Mouse (Mus musculus): ENCODE results near the gene Ripor3. TPM values are rescaled to one million over a fixed set of nuclear protein-coding genes. Genes with fewer than 3 reads are reported as not detected.

Ripor3 gene
- polyA plus RNA-seq, 1 experiment = 0.84 TPM

DNA sequence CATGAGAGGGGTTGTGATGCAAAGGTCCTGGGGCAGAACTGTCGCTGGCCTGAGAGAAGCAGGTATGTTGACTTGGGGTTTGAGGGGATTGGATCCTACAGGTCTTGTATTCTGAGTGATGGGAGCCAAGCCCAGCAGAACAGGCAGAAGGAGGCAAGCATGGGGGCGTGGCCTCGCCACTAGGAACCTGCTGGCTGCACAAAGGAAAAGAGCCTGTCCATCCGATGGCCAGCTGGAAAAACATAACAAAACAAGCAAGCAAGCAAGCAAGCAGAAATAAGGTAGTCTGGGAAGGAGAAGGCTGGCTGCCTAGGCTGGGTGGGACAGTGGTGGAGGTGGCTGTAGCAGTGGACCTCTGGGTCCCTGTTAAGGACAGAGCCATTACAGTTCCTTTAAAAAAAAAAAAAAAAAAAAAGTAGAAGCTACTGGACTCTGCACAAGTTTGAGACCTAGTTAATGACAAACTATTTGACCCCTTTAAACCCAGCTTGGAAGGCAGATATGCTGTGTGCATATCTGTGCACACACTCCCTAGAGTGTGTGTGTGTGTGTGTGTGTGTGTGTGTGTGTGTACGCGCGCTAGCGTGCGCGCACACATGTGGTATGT lies 34.4 kb upstream of the Ripor3 start:
- H3K4me1 ChIP-seq (ENCODE audit: control insufficient read depth, insufficient read depth, low read length) = no peaks in the 10 kb centered on the region
- H3K4me3 ChIP-seq (replicated peaks; ENCODE audit: insufficient read depth, low read depth, low read length) = no peak overlapping the region
- TF ChIP-seq POLR2A (IDR thresholded peaks at IDR 0.05; ENCODE audit: borderline replicate concordance, insufficient read depth, low read length) (no peak), CTCF (IDR thresholded peaks at IDR 0.05; ENCODE audit: borderline replicate concordance, insufficient read depth, low read depth, low read length) (no peak)
- DNase-seq = no peak
- WGBS = 83% methylated on average over 10 of the region's 10 CpGs
- no peaks in the 10 kb centered on the region; the same call in 1 of the 2 replicates for H3K27me3 ChIP-seq (ENCODE audit: control insufficient read depth, insufficient read depth, low read length)
- no peak overlapping the region for H3K27ac ChIP-seq (ENCODE audit: insufficient read depth, low read length)

DNA sequence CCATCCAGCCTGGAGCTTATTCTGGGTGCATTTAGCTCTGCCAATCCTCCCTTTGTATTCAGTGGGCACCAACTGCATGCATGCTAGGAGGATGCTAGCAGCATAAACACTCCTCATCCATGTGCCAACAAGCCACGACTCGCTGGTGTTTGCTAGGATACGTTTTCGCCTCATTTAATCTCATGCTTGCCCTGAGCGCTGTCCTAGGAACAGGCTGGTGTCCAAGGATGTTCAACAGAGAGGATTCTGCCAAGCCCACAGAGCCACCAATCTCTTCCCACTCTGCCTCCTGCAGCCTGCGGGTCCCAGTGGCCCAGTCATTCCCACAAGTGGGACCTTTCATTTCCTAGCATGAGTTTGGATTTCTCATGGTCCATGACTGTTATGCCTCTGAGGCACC lies 31.6 kb upstream of the Ripor3 start:
- TF ChIP-seq CTCF (IDR thresholded peaks at IDR 0.05; ENCODE audit: borderline replicate concordance, insufficient read depth, low read depth, low read length) (no peak), POLR2A (IDR thresholded peaks at IDR 0.05; ENCODE audit: borderline replicate concordance, insufficient read depth, low read length) (no peak)
- 23% methylated on average over 6 of the region's 6 CpGs for WGBS
- no peak overlapping the region for H3K4me3 ChIP-seq (replicated peaks; ENCODE audit: insufficient read depth, low read depth, low read length)
- no peaks in the 10 kb centered on the region for H3K4me1 ChIP-seq (ENCODE audit: control insufficient read depth, insufficient read depth, low read length)
- no peak overlapping the region for H3K27ac ChIP-seq (ENCODE audit: insufficient read depth, low read length)
- H3K27me3 ChIP-seq (ENCODE audit: control insufficient read depth, insufficient read depth, low read length) = no peaks in the 10 kb centered on the region
- peak in 1 of 2 experiments; percentile 42 for DNase-seq

DNA sequence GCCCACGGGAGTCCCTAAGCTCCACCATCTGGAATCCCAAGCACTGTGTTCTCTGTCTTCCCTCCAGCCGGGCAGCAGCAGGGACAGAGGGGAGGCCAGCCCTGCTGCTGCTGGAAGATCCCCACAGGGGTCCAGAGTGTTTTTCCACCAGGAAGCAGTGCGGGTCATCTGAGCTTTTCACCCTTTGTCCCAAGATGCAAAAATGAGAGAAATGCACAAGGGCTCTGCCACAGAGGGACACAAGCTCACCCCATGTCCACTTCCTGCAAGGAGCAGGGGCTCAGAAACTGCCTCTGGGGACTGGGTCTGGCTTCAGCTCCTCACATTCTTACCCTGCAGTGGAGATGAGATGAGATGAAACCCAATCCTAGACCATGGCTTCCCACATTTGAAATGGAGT lies 30.3 kb upstream of the Ripor3 start:
- H3K4me3 ChIP-seq (replicated peaks; ENCODE audit: insufficient read depth, low read depth, low read length) = no peak overlapping the region
- no peak overlapping the region for H3K27ac ChIP-seq (ENCODE audit: insufficient read depth, low read length)
- WGBS = 37% methylated on average over 3 of the region's 3 CpGs
- DNase-seq = no peak
- H3K4me1 ChIP-seq (ENCODE audit: control insufficient read depth, insufficient read depth, low read length) = no peaks in the 10 kb centered on the region
- TF ChIP-seq CTCF (IDR thresholded peaks at IDR 0.05; ENCODE audit: borderline replicate concordance, insufficient read depth, low read depth, low read length) = no peak
- TF ChIP-seq POLR2A (IDR thresholded peaks at IDR 0.05; ENCODE audit: borderline replicate concordance, insufficient read depth, low read length) = no peak
- no peaks in the 10 kb centered on the region for H3K27me3 ChIP-seq (ENCODE audit: control insufficient read depth, insufficient read depth, low read length)

DNA sequence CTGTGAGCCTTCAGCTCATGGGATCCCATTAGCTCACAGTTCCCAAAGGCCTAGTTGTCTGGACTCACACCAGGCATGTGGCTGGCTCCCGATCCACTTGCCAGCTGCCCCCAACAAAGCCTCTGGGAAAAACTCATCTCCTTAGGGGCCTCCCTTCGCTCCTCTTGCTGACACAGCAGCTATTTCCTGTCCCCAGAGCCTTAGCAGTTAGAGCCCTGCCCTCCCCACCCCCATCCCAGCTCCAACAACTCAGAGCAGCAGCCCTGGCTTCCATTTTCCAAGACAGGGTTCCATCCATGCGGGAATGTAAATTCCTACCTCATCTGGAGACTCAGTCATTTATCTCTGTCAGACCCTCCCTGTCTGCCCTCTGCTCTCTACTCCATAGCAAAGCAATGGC lies 26.6 kb upstream of the Ripor3 start:
- TF ChIP-seq POLR2A (IDR thresholded peaks at IDR 0.05; ENCODE audit: borderline replicate concordance, insufficient read depth, low read length) (no peak), CTCF (IDR thresholded peaks at IDR 0.05; ENCODE audit: borderline replicate concordance, insufficient read depth, low read depth, low read length) (no peak)
- DNase-seq = no peak
- Histone ChIP-seq H3K4me1 (ENCODE audit: control insufficient read depth, insufficient read depth, low read length) (no peaks in the 10 kb centered on the region), H3K27ac (ENCODE audit: insufficient read depth, low read length) (no peak overlapping the region), H3K27me3 (ENCODE audit: control insufficient read depth, insufficient read depth, low read length) (no peaks in the 10 kb centered on the region), H3K4me3 (replicated peaks; ENCODE audit: insufficient read depth, low read depth, low read length) (no peak overlapping the region)
- 59% methylated on average over 3 of the region's 3 CpGs for WGBS

DNA sequence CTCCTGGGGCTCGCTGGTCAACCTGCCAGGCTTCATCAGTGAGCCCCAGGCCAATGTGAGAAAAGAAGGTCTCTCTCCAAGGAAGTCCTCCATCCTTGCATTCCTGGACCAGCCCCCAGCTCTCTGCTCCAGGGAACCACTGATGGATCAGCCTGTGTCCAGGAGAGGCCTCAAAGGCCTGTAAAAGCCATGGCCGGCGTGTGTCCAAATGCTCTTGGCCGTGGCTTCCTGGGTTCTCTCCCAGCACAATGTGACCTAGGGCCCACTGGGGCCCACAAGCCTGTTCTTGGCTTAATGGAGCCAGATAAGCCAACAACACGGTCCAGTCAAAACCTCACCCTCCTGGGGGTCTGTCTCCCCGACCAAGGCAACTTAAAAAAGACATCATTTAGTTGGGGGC lies 25.5 kb upstream of the Ripor3 start:
- WGBS = 76% methylated on average over 6 of the region's 6 CpGs
- H3K27me3 ChIP-seq (ENCODE audit: control insufficient read depth, insufficient read depth, low read length) = no peaks in the 10 kb centered on the region
- H3K4me1 ChIP-seq (ENCODE audit: control insufficient read depth, insufficient read depth, low read length) = no peaks in the 10 kb centered on the region
- H3K27ac ChIP-seq (ENCODE audit: insufficient read depth, low read length) = no peak overlapping the region
- DNase-seq = no peak
- TF ChIP-seq POLR2A (IDR thresholded peaks at IDR 0.05; ENCODE audit: borderline replicate concordance, insufficient read depth, low read length) (no peak), CTCF (IDR thresholded peaks at IDR 0.05; ENCODE audit: borderline replicate concordance, insufficient read depth, low read depth, low read length) (no peak)
- H3K4me3 ChIP-seq (replicated peaks; ENCODE audit: insufficient read depth, low read depth, low read length) = no peak overlapping the region

DNA sequence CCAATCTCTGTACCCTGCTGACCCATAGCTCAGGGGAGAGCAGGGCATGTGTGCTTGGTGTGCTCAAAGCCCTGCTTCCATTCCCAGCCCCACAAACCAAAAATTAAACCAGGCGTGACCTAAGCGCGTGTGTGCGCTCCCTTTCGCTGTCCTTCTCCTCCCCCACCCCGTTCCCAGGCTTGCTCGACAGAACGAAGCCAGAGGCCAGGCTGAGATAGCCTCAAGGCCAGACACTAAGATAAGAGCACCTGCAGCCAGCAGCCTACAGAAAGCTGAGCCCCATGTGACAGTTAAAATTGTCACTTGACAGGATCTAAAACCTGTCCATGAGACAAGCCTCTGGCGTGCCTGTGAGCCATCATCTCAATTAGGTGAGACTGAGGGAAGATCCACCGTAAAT lies 23.5 kb upstream of the Ripor3 start:
- no peak overlapping the region for H3K4me3 ChIP-seq (replicated peaks; ENCODE audit: insufficient read depth, low read depth, low read length)
- no peak overlapping the region for H3K27ac ChIP-seq (ENCODE audit: insufficient read depth, low read length)
- H3K27me3 ChIP-seq (ENCODE audit: control insufficient read depth, insufficient read depth, low read length) = no peaks in the 10 kb centered on the region
- H3K4me1 ChIP-seq (ENCODE audit: control insufficient read depth, insufficient read depth, low read length) = no peaks in the 10 kb centered on the region
- DNase-seq = no peak
- TF ChIP-seq CTCF (IDR thresholded peaks at IDR 0.05; ENCODE audit: borderline replicate concordance, insufficient read depth, low read depth, low read length) (no peak), POLR2A (IDR thresholded peaks at IDR 0.05; ENCODE audit: borderline replicate concordance, insufficient read depth, low read length) (no peak)
- WGBS = 69% methylated on average over 10 of the region's 10 CpGs

DNA sequence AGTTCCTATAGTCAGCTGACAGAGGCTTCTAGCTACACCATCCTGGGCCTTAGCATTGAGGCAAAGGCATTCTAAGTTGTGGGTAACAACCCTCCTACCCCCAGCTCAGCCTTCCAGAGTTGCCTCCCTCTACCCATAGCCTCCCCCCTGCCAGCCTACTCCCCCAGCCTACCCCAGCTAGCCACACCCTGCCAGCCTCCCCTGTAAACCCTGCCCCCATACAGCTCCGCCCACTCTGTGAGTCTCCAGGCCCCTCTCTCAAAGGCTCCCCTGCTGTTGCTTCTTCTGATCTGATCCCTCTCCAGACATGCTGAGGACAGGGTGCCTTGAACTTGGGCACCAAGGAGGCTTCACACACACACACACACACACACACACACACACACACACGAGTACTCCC lies 21.4 kb upstream of the Ripor3 start:
- 79% methylated on average over 2 of the region's 2 CpGs for WGBS
- no peak for DNase-seq
- H3K27me3 ChIP-seq (ENCODE audit: control insufficient read depth, insufficient read depth, low read length) = no peaks in the 10 kb centered on the region
- H3K4me1 ChIP-seq (ENCODE audit: control insufficient read depth, insufficient read depth, low read length) = no peaks in the 10 kb centered on the region
- no peak overlapping the region for H3K27ac ChIP-seq (ENCODE audit: insufficient read depth, low read length)
- no peak overlapping the region for H3K4me3 ChIP-seq (replicated peaks; ENCODE audit: insufficient read depth, low read depth, low read length)
- no peak for TF ChIP-seq CTCF (IDR thresholded peaks at IDR 0.05; ENCODE audit: borderline replicate concordance, insufficient read depth, low read depth, low read length)
- no peak for TF ChIP-seq POLR2A (IDR thresholded peaks at IDR 0.05; ENCODE audit: borderline replicate concordance, insufficient read depth, low read length)

DNA sequence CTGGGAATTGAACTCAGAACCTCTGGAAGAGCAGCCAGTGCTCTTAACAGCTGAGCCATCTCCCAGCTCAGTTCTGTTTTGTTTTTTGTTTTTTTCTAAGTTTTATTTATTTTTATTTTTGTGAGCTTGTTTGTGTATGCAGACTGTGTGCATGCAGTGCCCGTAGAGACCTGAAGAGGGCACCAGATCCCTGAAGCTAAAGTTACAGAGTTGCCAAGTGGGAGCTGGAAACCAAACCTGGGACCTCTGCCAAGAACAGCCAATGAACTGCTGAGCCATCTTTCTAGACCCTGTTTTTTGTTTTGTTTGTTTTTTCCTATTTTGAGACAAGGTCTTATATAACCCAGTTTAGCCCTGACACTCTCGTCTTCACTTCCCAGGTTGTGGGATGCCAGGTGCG lies 18.0 kb upstream of the Ripor3 start:
- no peaks in the 10 kb centered on the region for H3K4me1 ChIP-seq (ENCODE audit: control insufficient read depth, insufficient read depth, low read length)
- DNase-seq = no peak
- TF ChIP-seq CTCF (IDR thresholded peaks at IDR 0.05; ENCODE audit: borderline replicate concordance, insufficient read depth, low read depth, low read length) = no peak
- no peak for TF ChIP-seq POLR2A (IDR thresholded peaks at IDR 0.05; ENCODE audit: borderline replicate concordance, insufficient read depth, low read length)
- WGBS = 98% methylated on average over 3 of the region's 3 CpGs
- H3K27me3 ChIP-seq (ENCODE audit: control insufficient read depth, insufficient read depth, low read length) = no peaks in the 10 kb centered on the region
- H3K4me3 ChIP-seq (replicated peaks; ENCODE audit: insufficient read depth, low read depth, low read length) = no peak overlapping the region
- H3K27ac ChIP-seq (ENCODE audit: insufficient read depth, low read length) = no peak overlapping the region
